Mouse (Mus musculus) bone marrow, adult 2 months (tissue): ENCODE measurements at regions not wholly inside any gene's neighbourhood (a gene's known extent, or its start where the extent isn't known, plus 50 kb on each side); places are given as distances from the start of the nearest gene placed in this dataset.

Experiments used
- CTCF ChIP-seq: fragments of 200-500 bp; IDR thresholded peaks from 2 replicates; pipeline ENCODE4 v1.5.1; 2011; ENCODE audit warnings: low read length, control low read depth; ENCODE audit not compliant: control insufficient read depth, insufficient read depth
- POLR2A ChIP-seq: fragments of 200-500 bp; IDR thresholded peaks from 2 replicates; pipeline ENCODE4 v1.6.1; 2011; ENCODE audit warnings: low read depth, mild to moderate bottlenecking, control low read depth, low read length, borderline replicate concordance; ENCODE audit not compliant: control insufficient read depth

DNA sequence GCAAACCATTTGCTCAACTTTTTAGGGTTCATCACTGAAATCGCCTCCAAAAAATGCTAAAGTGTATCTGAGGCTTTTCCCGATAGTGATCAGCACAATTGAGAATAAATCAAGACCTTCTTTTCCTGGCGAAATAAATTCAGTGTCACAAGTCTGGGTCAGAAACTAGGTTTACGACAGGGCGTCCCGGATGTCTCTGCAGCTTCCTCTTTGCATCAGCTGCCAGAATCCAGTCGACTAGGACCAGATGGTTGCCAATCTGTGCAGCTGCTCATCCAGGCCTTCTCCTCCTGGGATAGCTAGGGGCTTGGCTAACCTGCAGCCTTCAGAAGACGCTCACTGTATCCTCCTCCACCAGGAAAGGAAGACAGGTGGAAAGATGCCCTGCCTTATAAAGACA, 243.6 kb downstream of the Papss1 start:
- TF ChIP-seq CTCF (no peak), POLR2A (no peak)
